Mouse (Mus musculus) adrenal gland (tissue): ENCODE data around the gene Dusp16.

Experiments used
- intact Hi-C: fragments of 180-260 bp; cut with DNase I; formaldehyde crosslinking; loops from one replicate; pipeline ENCODE4 v1.15.1; 2025

The Dusp16 gene

GRCm38 (mm10) chr6:134745876-134746275 is 46.5 kb downstream of the Dusp16 start:
- intact Hi-C loops = no loop called here

GRCm38 (mm10) chr6:134743568-134743967 is 48.9 kb downstream of the Dusp16 start:
- intact Hi-C loops = no loop called here

DNA sequence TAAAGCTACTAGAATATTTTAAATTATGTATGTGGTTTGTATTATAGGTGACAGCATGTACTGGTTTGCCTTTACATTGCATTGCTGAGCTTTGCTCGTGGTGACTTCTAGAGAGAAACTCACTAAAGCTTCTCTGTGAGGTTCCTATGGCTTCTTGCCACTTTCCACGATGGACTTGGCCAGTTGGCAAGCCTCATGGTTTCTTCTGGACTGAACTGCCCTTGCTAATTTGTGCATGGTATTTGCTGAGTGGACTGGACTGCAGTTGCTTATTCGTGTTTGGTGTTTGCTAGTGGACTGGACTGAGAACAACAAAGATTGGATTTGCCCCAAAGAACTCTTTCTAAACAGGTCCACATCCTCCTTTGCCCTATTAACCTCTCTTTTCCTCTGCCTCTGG is 55.6 kb downstream of the Dusp16 start:
- intact Hi-C loops = no loop called here

DNA sequence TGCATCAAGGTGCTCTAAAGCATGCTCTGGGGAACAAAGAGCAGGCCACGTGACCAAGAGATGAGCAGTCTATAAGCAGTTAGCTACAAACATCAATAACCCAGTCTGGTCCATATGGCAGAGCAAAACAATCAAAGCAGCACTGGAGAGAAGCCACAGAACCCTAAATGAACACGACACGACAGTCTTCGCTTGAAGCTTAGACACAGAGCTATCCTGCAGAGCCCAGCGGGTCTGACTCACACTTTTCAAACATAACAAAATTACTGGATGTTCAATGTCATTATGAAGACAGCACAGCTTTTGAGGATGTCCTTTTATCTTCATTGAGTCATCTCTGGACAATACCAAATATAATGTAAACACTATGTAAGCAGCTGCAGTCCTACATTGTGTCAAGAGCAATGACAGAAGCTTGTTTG is 58.6 kb downstream of the Dusp16 start:
- intact Hi-C loops = no loop called here

GRCm38 (mm10) chr6:134732813-134733212 is 59.6 kb downstream of the Dusp16 start:
- intact Hi-C loops = no loop called here

GRCm38 (mm10) chr6:134730978-134731377 is 61.4 kb downstream of the Dusp16 start:
- intact Hi-C loops = no loop called here

GRCm38 (mm10) chr6:134725406-134725805 is 67.0 kb downstream of the Dusp16 start:
- intact Hi-C loops = no loop called here

GRCm38 (mm10) chr6:134723833-134724553 is 68.4 kb downstream of the Dusp16 start:
- intact Hi-C loops = no loop called here

DNA sequence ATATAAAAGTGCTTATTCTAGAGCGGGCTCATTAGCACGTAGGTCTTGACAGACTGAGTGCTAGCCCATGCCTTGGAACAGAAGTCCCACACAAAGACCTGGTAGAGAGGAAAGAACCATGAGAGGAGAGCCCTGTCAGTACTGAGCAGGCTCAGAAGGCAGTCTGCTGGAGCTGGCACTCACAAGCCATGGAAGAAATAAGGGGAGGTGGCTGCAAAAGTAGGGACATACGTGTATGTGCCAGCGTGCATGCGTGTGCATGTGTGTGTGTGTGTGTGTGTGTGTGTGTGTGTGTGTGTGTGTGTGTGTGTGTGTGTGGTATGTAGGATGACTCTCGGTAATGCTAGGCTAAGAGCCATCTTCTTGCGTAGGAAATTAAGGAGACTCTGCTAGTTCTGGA is 69.1 kb downstream of the Dusp16 start:
- intact Hi-C loops = no loop called here

DNA sequence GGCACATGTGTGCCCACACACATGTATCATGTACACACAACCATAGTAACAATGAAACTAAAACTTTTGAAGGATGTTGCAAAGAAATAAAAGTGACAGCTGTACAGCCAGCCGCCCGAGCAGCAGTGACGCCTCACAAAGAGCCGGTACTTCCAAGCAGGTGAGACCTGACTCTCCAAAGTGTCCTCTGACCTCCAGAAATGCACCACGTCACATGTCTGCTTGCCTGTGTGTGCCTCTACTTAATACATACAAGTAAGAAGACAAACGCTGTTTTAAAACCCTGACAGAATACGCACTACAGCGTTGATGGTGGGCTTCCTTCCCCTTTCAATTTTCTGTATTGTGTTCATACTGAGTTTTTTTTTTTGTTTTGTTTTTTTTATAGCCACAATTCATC is 69.5 kb downstream of the Dusp16 start:
- intact Hi-C loops = no loop called here

- intact Hi-C loops = no loop called here
Observed at GRCm38 (mm10) chr6:134721729-134722269, 70.6 kb downstream of the Dusp16 start.

GRCm38 (mm10) chr6:134720150-134720549 is 72.3 kb downstream of the Dusp16 start:
- intact Hi-C loops = no loop called here

GRCm38 (mm10) chr6:134719156-134719555 is 73.3 kb downstream of the Dusp16 start:
- intact Hi-C loops = loop anchor here (10.0 kb wide), 1 partner anchor 54 kb away; no protein-coding TSS in a partner anchor

DNA sequence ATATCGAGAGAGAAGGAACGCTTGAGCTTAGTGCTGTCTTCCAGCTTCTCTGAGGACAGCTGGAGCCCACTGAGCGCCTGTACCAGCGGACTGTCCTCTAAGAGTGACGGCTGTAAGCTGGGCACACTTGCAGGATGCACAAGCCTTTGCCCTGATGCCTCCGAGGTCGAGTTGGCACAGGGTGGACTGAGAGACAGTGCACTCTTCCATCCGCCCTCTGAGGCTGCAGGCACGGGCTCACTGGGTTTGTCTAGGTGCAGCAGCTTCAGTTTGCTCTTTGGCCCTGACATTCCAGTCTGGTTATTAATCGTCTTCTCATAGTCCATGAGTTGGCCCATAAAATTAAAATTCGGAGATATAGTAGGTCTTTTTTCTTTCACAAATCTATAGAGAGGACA is 73.8 kb downstream of the Dusp16 start:
- intact Hi-C loops = loop anchor here (10.0 kb wide), 1 partner anchor 54 kb away; no protein-coding TSS in a partner anchor

GRCm38 (mm10) chr6:134717886-134718667 is 74.3 kb downstream of the Dusp16 start:
- intact Hi-C loops = loop anchor here (10.0 kb wide), 1 partner anchor 53 kb away; no protein-coding TSS in a partner anchor

- intact Hi-C loops = loop anchor here (10.0 kb wide), 1 partner anchor 51 kb away; no protein-coding TSS in a partner anchor
Observed at GRCm38 (mm10) chr6:134716168-134716587, 76.2 kb downstream of the Dusp16 start.

DNA sequence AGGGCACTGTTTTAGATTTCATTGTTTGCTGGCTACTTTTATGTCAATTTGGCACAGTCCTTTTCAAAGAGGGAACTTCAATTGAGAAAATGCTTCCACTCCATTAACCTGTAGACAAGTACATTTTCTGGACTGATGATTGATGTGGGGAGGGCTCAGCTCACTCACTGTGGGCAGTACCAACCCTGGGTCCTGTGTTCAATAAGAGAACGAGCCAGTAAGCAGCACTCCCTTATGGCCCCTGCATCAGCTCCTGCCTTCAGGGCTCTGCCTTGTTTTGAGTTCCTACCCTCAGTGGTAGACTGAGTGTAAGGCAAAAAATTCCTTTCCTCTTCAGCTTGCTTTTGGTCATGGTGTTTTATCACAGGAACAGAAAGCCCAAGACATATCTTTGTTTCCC is 78.5 kb downstream of the Dusp16 start:
- intact Hi-C loops = loop anchor here (10.0 kb wide), 1 partner anchor 49 kb away; no protein-coding TSS in a partner anchor

GRCm38 (mm10) chr6:134713321-134713720 is 79.1 kb downstream of the Dusp16 start:
- intact Hi-C loops = loop anchor here (10.0 kb wide), 1 partner anchor 49 kb away; no protein-coding TSS in a partner anchor

DNA sequence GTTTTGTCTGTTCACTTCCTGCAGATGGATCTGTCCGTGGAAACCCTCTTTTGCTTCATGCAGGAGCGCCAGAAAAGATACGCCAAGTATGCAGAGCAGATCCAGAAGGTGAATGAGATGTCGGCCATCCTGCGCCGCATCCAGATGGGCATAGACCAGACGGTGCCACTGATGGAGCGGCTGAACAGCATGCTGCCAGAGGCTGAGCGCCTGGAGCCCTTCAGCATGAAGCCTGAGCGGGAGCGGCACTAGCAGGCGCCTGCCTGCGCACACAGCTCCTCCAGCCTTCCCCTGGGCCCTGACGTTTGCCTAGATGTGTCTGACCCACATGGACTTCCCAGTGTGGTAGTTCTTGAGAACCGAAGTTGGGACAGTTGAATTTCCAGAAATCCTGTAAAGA is 82.4 kb downstream of the Dusp16 start:
- intact Hi-C loops = loop anchor here (10.0 kb wide), 1 partner anchor 45 kb away; no protein-coding TSS in a partner anchor

DNA sequence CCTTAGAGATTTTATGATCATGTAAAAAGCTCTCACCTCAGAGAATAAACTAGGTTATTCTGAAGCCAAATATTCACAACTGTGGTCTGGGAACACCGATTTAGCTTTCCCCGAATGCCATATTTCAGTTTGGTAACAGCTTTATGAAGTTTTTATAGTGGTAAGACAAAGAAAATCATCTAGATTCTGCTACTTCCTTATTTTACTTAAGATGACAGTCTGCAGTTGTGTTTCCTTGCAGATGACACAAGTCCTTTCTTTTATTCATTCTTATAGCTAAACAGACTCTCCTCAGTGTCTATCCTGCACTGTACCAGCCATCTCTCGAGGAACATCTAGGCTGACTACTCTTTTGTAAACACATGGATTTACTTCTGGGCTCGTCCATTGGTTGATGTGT is 86.0 kb downstream of the Dusp16 start:
- intact Hi-C loops = no loop called here

DNA sequence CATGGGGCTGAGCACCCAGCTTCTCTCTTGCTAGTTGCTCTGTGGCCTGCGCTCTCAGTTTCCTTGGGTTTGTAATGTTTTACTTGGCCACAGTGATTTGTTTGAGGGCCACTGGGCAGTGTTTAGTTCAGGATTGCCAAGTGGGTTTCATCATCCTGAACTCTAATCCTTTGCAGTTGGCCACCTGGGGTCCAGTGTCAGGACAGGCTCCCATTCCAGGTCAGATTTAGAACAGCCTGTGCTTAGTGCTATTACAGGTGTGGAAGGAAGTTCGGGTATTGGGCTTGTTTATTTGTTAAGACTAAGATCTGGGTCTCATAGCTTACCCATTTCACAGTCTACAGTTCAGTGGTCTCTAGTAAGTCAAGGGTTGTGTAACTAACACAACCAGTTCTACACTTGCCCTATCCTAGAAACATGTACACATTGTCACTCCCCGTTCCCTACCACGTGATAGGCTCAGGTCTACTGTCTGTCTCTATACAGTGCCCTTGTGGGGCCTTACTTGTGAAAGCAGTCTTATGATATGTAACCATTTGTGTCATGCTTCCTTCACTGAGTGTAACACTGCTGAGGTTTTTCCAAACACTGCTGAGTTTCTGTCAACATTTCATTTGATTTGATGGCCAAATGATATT is 89.3 kb downstream of the Dusp16 start:
- intact Hi-C loops = no loop called here
